Mouse (Mus musculus) embryonic facial prominence, embryonic 14.5 days (tissue): ENCODE results near the gene Gcnt7. TPM values are rescaled to one million over a fixed set of nuclear protein-coding genes. Genes with fewer than 3 reads are reported as not detected.

Experiments
- ATAC-seq: fragments of 200-750 bp; cut with Nextera tagmentation; 2 replicates; pipeline ENCODE4 v1.8.0; 2017; ENCODE audit warnings: low read depth, moderate number of reproducible peaks, moderate TSS enrichment
- DNase-seq: peaks from one replicate; pipeline ENCODE4 v3.0.0-alpha.2; 2015; ENCODE audit warnings: low spot score
- H3K27ac ChIP-seq: fragments of 300-500 bp; sonication (generic); replicated peaks from 2 replicates; pipeline ENCODE4 v1.5.1; 2014; ENCODE audit warnings: low read depth, mild to moderate bottlenecking, low read length, moderate library complexity
- H3K27me3 ChIP-seq: fragments of 300-500 bp; sonication (generic); replicated peaks from 2 replicates; pipeline ENCODE4 v1.6.1; 2014; ENCODE audit warnings: low read length; ENCODE audit not compliant: control insufficient read depth, insufficient read depth
- H3K36me3 ChIP-seq: fragments of 300-500 bp; sonication (generic); 2 replicates; pipeline ENCODE4 v1.6.1; 2014; ENCODE audit warnings: low read length, mixed read lengths; ENCODE audit not compliant: control insufficient read depth, insufficient read depth
- H3K4me1 ChIP-seq: fragments of 300-500 bp; sonication (generic); 2 replicates; pipeline ENCODE4 v1.6.1; 2014; ENCODE audit warnings: antibody characterized with exemption, low read length; ENCODE audit not compliant: control insufficient read depth, insufficient read depth
- H3K4me2 ChIP-seq: fragments of 300-500 bp; sonication (generic); 2 replicates; pipeline ENCODE4 v1.6.1; 2014; ENCODE audit warnings: low read depth, mild to moderate bottlenecking, low read length, moderate library complexity, mixed read lengths
- H3K4me3 ChIP-seq: fragments of 300-500 bp; sonication (generic); 2 replicates; pipeline ENCODE4 v1.5.1; 2014; ENCODE audit warnings: low read depth, mild to moderate bottlenecking, low read length
- H3K9ac ChIP-seq: fragments of 300-500 bp; sonication (generic); 2 replicates; pipeline ENCODE4 v1.6.1; 2014; ENCODE audit warnings: low read depth, mild to moderate bottlenecking, low read length, moderate library complexity, mixed read lengths
- H3K9me3 ChIP-seq: fragments of 300-500 bp; sonication (generic); 2 replicates; pipeline ENCODE4 v1.6.1; 2016; ENCODE audit warnings: low read length; ENCODE audit not compliant: control insufficient read depth
- WGBS: fragments of 180-500 bp; shearing (Covaris S2); extraction: QIAGEN DNeasy Blood & Tissue Kit; methylation state at CpG from one replicate; pipeline ENCODE4 v1.1.7; 2014; 5-methylcytosine and 5-hydroxymethylcytosine counted together
- polyA plus RNA-seq: library from polyadenylated mRNA; unstranded; fragments of >200 nt; fragmentation: Nextera tagmentation; extraction: Ambion mirVana; gene quantifications from 2 replicates; pipeline ENCODE4 v1.2.1, GENCODE M21; 2014

The Gcnt7 gene
- polyA plus RNA-seq, 1 experiment from 2014 or later, result 0.67 TPM

GRCm38 (mm10) chr2:172472318-172472717, 13.9 kb upstream of the Gcnt7 start, which contains the start of gene Fam209:
Gene Fam209, plus strand, starts transcription at chr2:172472520.
- H3K9me3 ChIP-seq, result no peaks in the 10 kb centered on the region
- WGBS, result 81% methylated on average over 11 of the region's 11 CpGs
- ATAC-seq (no peak), DNase-seq (no peak)
- peaks cover 6% of the 10 kb centered on the region; the same call in 1 of the 2 replicates for H3K4me1 ChIP-seq
- peaks cover 28% of the 10 kb centered on the region for H3K36me3 ChIP-seq
- H3K27me3 ChIP-seq, result no peaks in the 10 kb centered on the region
- H3K4me2 ChIP-seq, result no peak within 1 kb of the TSS
- 0 out of 2 replicates have a peak within 1 kb of the TSS, but pooled peaks have one; percentile 31 for H3K9ac ChIP-seq
- no peak within 1 kb of the TSS for H3K27ac ChIP-seq
- H3K4me3 ChIP-seq, result no peak within 1 kb of the TSS

GRCm38 (mm10) chr2:172468346-172468819, 10.0 kb upstream of the Gcnt7 start:
- DNase-seq (peak; percentile 83), ATAC-seq (peak; percentile 71)
- H3K27ac ChIP-seq, result no peak overlapping the region
- H3K9ac ChIP-seq, result no peak overlapping the region
- no peak overlapping the region for H3K4me3 ChIP-seq
- no peaks in the 10 kb centered on the region for H3K27me3 ChIP-seq
- H3K4me1 ChIP-seq, result peaks cover 5% of the 10 kb centered on the region; the same call in 1 of the 2 replicates
- peaks cover 58% of the 10 kb centered on the region for H3K36me3 ChIP-seq
- 87% methylated on average over 11 of the region's 11 CpGs for WGBS
- no peak overlapping the region for H3K4me2 ChIP-seq
- H3K9me3 ChIP-seq, result no peaks in the 10 kb centered on the region

GRCm38 (mm10) chr2:172467206-172467605, 8.8 kb upstream of the Gcnt7 start:
- Histone ChIP-seq H3K27ac (no peak overlapping the region), H3K4me1 (no peaks in the 10 kb centered on the region), H3K9ac (no peak overlapping the region), H3K27me3 (no peaks in the 10 kb centered on the region), H3K4me3 (no peak overlapping the region), H3K36me3 (peaks cover 66% of the 10 kb centered on the region), H3K4me2 (no peak overlapping the region), H3K9me3 (no peaks in the 10 kb centered on the region)
- WGBS, result 98% methylated on average over 5 of the region's 5 CpGs
- no peak for DNase-seq
- ATAC-seq, result no peak

GRCm38 (mm10) chr2:172466427-172467132, 8.2 kb upstream of the Gcnt7 start:
- Histone ChIP-seq H3K36me3 (peaks cover 70% of the 10 kb centered on the region), H3K4me2 (no peak overlapping the region), H3K9ac (no peak overlapping the region), H3K9me3 (no peaks in the 10 kb centered on the region), H3K4me3 (no peak overlapping the region), H3K4me1 (no peaks in the 10 kb centered on the region), H3K27me3 (no peaks in the 10 kb centered on the region), H3K27ac (no peak overlapping the region)
- DNase-seq (no peak), ATAC-seq (no peak)
- WGBS, result 94% methylated on average over 11 of the region's 11 CpGs

- no peak for ATAC-seq
- no peak overlapping the region for H3K27ac ChIP-seq
- no peak overlapping the region for H3K9ac ChIP-seq
- H3K27me3 ChIP-seq, result no peaks in the 10 kb centered on the region
- DNase-seq, result no peak
- no peak overlapping the region for H3K4me3 ChIP-seq
- no peak overlapping the region for H3K4me2 ChIP-seq
- no peaks in the 10 kb centered on the region for H3K9me3 ChIP-seq
- 82% methylated on average over 4 of the region's 4 CpGs for WGBS
- no peaks in the 10 kb centered on the region for H3K4me1 ChIP-seq
- H3K36me3 ChIP-seq, result peaks cover 47% of the 10 kb centered on the region
These were observed 4.4 kb upstream of the Gcnt7 start for GRCm38 (mm10) chr2:172462813-172463212.

GRCm38 (mm10) chr2:172460647-172461046, 2.3 kb upstream of the Gcnt7 start:
- Histone ChIP-seq H3K9me3 (no peaks in the 10 kb centered on the region), H3K4me1 (no peaks in the 10 kb centered on the region), H3K4me2 (no peak overlapping the region), H3K9ac (no peak overlapping the region), H3K27ac (no peak overlapping the region), H3K36me3 (peaks cover 35% of the 10 kb centered on the region), H3K27me3 (no peaks in the 10 kb centered on the region), H3K4me3 (no peak overlapping the region)
- 59% methylated on average over 2 of the region's 2 CpGs for WGBS
- DNase-seq (no peak), ATAC-seq (no peak)

- Histone ChIP-seq H3K4me2 (no peak overlapping the region), H3K27me3 (no peaks in the 10 kb centered on the region), H3K36me3 (peaks cover 77% of the 10 kb centered on the region), H3K9me3 (no peaks in the 10 kb centered on the region), H3K4me1 (no peaks in the 10 kb centered on the region), H3K4me3 (no peak overlapping the region), H3K27ac (no peak overlapping the region), H3K9ac (no peak overlapping the region)
- DNase-seq, result no peak
- WGBS, result 95% methylated on average over 10 of the region's 10 CpGs
- ATAC-seq, result no peak
These were observed 5.9 kb downstream of the Gcnt7 start for GRCm38 (mm10) chr2:172452458-172452857.

- no peak overlapping the region for H3K4me2 ChIP-seq
- DNase-seq (no peak), ATAC-seq (no peak)
- H3K9me3 ChIP-seq, result no peaks in the 10 kb centered on the region
- no peaks in the 10 kb centered on the region for H3K27me3 ChIP-seq
- H3K4me3 ChIP-seq, result no peak overlapping the region
- H3K4me1 ChIP-seq, result no peaks in the 10 kb centered on the region
- peaks cover 81% of the 10 kb centered on the region for H3K36me3 ChIP-seq
- no peak overlapping the region for H3K27ac ChIP-seq
- WGBS, result 92% methylated on average over 4 of the region's 4 CpGs
- H3K9ac ChIP-seq, result no peak overlapping the region
These were observed 6.4 kb downstream of the Gcnt7 start for GRCm38 (mm10) chr2:172452031-172452430.

- Histone ChIP-seq H3K4me1 (no peaks in the 10 kb centered on the region), H3K27me3 (no peaks in the 10 kb centered on the region), H3K36me3 (peaks cover 88% of the 10 kb centered on the region), H3K9me3 (no peaks in the 10 kb centered on the region), H3K9ac (no peak overlapping the region), H3K4me2 (no peak overlapping the region), H3K4me3 (no peak overlapping the region), H3K27ac (no peak overlapping the region)
- DNase-seq (no peak), ATAC-seq (no peak)
- 77% methylated on average over 6 of the region's 6 CpGs for WGBS
These were observed 7.8 kb downstream of the Gcnt7 start for GRCm38 (mm10) chr2:172450640-172451039.
